In the genomic region with DNA sequence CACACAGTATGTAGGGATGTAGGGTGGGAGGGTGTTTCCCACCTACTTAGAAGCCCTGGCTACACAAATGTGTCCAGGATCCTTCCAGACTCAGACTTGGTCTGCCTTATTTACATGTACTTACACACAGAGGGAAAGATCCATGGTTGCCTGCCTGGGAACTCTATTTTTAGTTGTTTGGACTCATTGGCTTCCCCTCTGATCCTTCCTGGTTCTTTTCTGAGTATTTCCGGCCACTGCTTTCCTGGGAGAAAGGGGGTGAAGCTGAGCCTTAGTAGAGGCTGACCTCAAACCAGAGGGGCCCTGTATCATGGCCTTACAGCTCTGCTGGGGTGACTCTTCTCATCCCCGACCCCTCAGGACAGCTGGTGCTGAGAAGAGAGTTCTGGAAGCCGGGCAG, we compare ENCODE assay signal across 9 mouse cellular contexts.
A peak's percentile ranks its signal among the peaks of the same experiment; 100 is the strongest.
DNase-seq lines count a peak whose midpoint lies in the region; ATAC-seq and TF ChIP-seq lines count a peak whose summit lies in the region.
"Had no signal": no experiment of that assay in that cellular context is flagged by ENCODE, and none has a peak within 500 bp of the region (broad histone marks: within the 10 kb centered on the region; RNA-seq: fewer than 3 reads in every experiment).

No protein-coding gene starts in this region.

- no peak for TF ChIP-seq CTCF in layer of hippocampus, adult 2 months (conservative IDR thresholded peaks at IDR 0.05)

- H3K27me3 ChIP-seq in embryonic facial prominence, embryonic 12.5 days = no peaks in the 10 kb centered on the region
- H3K27me3 ChIP-seq in midbrain, embryonic 16.5 days (ENCODE audit: control insufficient read depth, insufficient read depth, low read depth, low read length) = no peaks in the 10 kb centered on the region
- H3K27me3 ChIP-seq: Patski had no signal

- no peak overlapping the region for H3K9ac ChIP-seq in embryonic facial prominence, embryonic 12.5 days
- H3K9ac ChIP-seq in midbrain, embryonic 16.5 days (ENCODE audit: low read depth, low read length) = 0 out of 2 replicates have a peak overlapping the region, but pooled peaks have one; percentile 31

- H3K36me3 ChIP-seq in embryonic facial prominence, embryonic 12.5 days = no peaks in the 10 kb centered on the region
- no peaks in the 10 kb centered on the region for H3K36me3 ChIP-seq in midbrain, embryonic 16.5 days (ENCODE audit: control insufficient read depth, insufficient read depth, low read length)

- peaks cover 32% of the 10 kb centered on the region for H3K4me1 ChIP-seq in embryonic facial prominence, embryonic 12.5 days
- H3K4me1 ChIP-seq in midbrain, embryonic 16.5 days (ENCODE audit: control insufficient read depth, insufficient read depth, low read length) = no peaks in the 10 kb centered on the region

- no peaks in the 10 kb centered on the region for H3K9me3 ChIP-seq in embryonic facial prominence, embryonic 12.5 days
- no peaks in the 10 kb centered on the region for H3K9me3 ChIP-seq in midbrain, embryonic 16.5 days (replicated peaks; ENCODE audit: control insufficient read depth, low read length, poor library complexity, severe bottlenecking)

- intact Hi-C loops in heart, postnatal 10 days (cut with DNase I) = loop anchor here (2.0 to 5.0 kb wide), 4 partner anchors 91 to 504 kb away; partner anchors contain the start of genes Rbmxl1 and Slc10a7

- no peak for DNase-seq in layer of hippocampus, adult 2 months (ENCODE audit: low spot score in 2 of 2)
- no peak for DNase-seq in layer of hippocampus, adult 9-10 months (ENCODE audit: low spot score)
- DNase-seq in heart, postnatal 10 days = peak; percentile 30 to 45
- DNase-seq in spleen, postnatal 14 days (ENCODE audit: low spot score in 2 of 2) = no peak
- DNase-seq in layer of hippocampus, adult 9-11 months = no peak
- no peak for DNase-seq in thymus, postnatal 10 days (ENCODE audit: low spot score in 2 of 2)

- 59% methylated on average over 3 of the region's 3 CpGs for WGBS in embryonic facial prominence, embryonic 12.5 days
- 74% methylated on average over 3 of the region's 3 CpGs for WGBS in midbrain, embryonic 16.5 days

- no peak for ATAC-seq in embryonic facial prominence, embryonic 12.5 days (ENCODE audit: insufficient number of reproducible peaks, insufficient read depth, low FRiP score, low TSS enrichment)
- ATAC-seq in midbrain, embryonic 16.5 days = peak; percentile 16; the same call in 1 of the 2 replicates

- H3K4me3 ChIP-seq in layer of hippocampus, adult 2 months = no peak overlapping the region
- H3K4me3 ChIP-seq in embryonic facial prominence, embryonic 12.5 days = no peak overlapping the region
- H3K4me3 ChIP-seq in midbrain, embryonic 16.5 days (ENCODE audit: low read depth, low read length) = no peak overlapping the region

- H3K27ac ChIP-seq in layer of hippocampus, adult 2 months = peak overlapping the region; percentile 72
- H3K27ac ChIP-seq in embryonic facial prominence, embryonic 12.5 days = peak overlapping the region; percentile 90
- peak overlapping the region; percentile 66 for H3K27ac ChIP-seq in midbrain, embryonic 16.5 days (ENCODE audit: low read length)

- H3K4me2 ChIP-seq in embryonic facial prominence, embryonic 12.5 days (replicated peaks) = no peak overlapping the region
- no peak overlapping the region for H3K4me2 ChIP-seq in midbrain, embryonic 16.5 days (ENCODE audit: low read length)

Comparison
In these comparisons a context has a peak if more than half of its experiments do, and no peak if none do; other contexts are left out.
1. DNase-seq: peak in heart, postnatal 10 days (2 of 2); none in layer of hippocampus, adult 2 months (0 of 2), layer of hippocampus, adult 9-10 months (single experiment), spleen, postnatal 14 days (0 of 2), layer of hippocampus, adult 9-11 months (single experiment) and thymus, postnatal 10 days (0 of 2).
2. Peak in every context shown above with its lines, with median percentiles within 50 percentile points of each other: H3K27ac ChIP-seq.